Mouse (Mus musculus): Measurements from ENCODE around the gene Rep15. TPM values are rescaled to one million over a fixed set of nuclear protein-coding genes. Genes with fewer than 3 reads are reported as not detected.

The Rep15 gene
- polyA plus RNA-seq, 1 experiment from 2014 or later: 0.35 TPM

- Histone ChIP-seq H3K4me2 (no peak overlapping the region), H3K4me1 (replicated peaks) (no peaks in the 10 kb centered on the region), H3K27ac (replicated peaks) (no peak overlapping the region), H3K36me3 (replicated peaks) (peaks cover 59% of the 10 kb centered on the region), H3K9me3 (replicated peaks) (no peaks in the 10 kb centered on the region), H3K9ac (no peak overlapping the region), H3K4me3 (replicated peaks) (no peak overlapping the region), H3K27me3 (no peaks in the 10 kb centered on the region)
- 73% methylated on average over 7 of the region's 7 CpGs for WGBS (ENCODE audit: insufficient replicate concordance)
- no peak for ATAC-seq (ENCODE audit: insufficient read depth)
Observed at GRCm38 (mm10) chr6:147059326-147059725, 26.9 kb downstream of the Rep15 start.

- H3K4me1 ChIP-seq (replicated peaks): no peaks in the 10 kb centered on the region
- H3K27me3 ChIP-seq: no peaks in the 10 kb centered on the region
- H3K4me2 ChIP-seq: no peak overlapping the region
- no peak overlapping the region for H3K9ac ChIP-seq
- H3K36me3 ChIP-seq (replicated peaks): peaks cover 52% of the 10 kb centered on the region
- no peak for ATAC-seq (ENCODE audit: insufficient read depth)
- H3K27ac ChIP-seq (replicated peaks): no peak overlapping the region
- 76% methylated on average over 9 of the region's 9 CpGs for WGBS (ENCODE audit: insufficient replicate concordance)
- H3K4me3 ChIP-seq (replicated peaks): no peak overlapping the region
- no peaks in the 10 kb centered on the region for H3K9me3 ChIP-seq (replicated peaks)
Observed at GRCm38 (mm10) chr6:147061630-147062029, 29.2 kb downstream of the Rep15 start.

- Histone ChIP-seq H3K4me3 (replicated peaks) (no peak overlapping the region), H3K27me3 (no peaks in the 10 kb centered on the region), H3K9ac (no peak overlapping the region), H3K36me3 (replicated peaks) (peaks cover 52% of the 10 kb centered on the region), H3K4me2 (no peak overlapping the region), H3K9me3 (replicated peaks) (no peaks in the 10 kb centered on the region), H3K4me1 (replicated peaks) (no peaks in the 10 kb centered on the region), H3K27ac (replicated peaks) (no peak overlapping the region)
- 77% methylated on average over 7 of the region's 7 CpGs for WGBS (ENCODE audit: insufficient replicate concordance)
- ATAC-seq (ENCODE audit: insufficient read depth): no peak
Observed at GRCm38 (mm10) chr6:147062034-147062433, 29.6 kb downstream of the Rep15 start.

- Histone ChIP-seq H3K9me3 (replicated peaks) (no peaks in the 10 kb centered on the region), H3K9ac (no peak overlapping the region), H3K27me3 (no peaks in the 10 kb centered on the region), H3K36me3 (replicated peaks) (peaks cover 55% of the 10 kb centered on the region), H3K4me2 (no peak overlapping the region), H3K27ac (replicated peaks) (no peak overlapping the region), H3K4me1 (replicated peaks) (no peaks in the 10 kb centered on the region), H3K4me3 (replicated peaks) (no peak overlapping the region)
- WGBS (ENCODE audit: insufficient replicate concordance): 74% methylated on average over 7 of the region's 7 CpGs
- no peak for ATAC-seq (ENCODE audit: insufficient read depth)
Observed at GRCm38 (mm10) chr6:147062694-147063093, 30.3 kb downstream of the Rep15 start.

- WGBS (ENCODE audit: insufficient replicate concordance): 80% methylated on average over 10 of the region's 10 CpGs
- ATAC-seq (ENCODE audit: insufficient read depth): no peak
- H3K27me3 ChIP-seq: no peaks in the 10 kb centered on the region
Observed at GRCm38 (mm10) chr6:147064226-147064943, 32.0 kb downstream of the Rep15 start.

GRCm38 (mm10) chr6:147064944-147065261 lies 32.5 kb downstream of the Rep15 start:
- WGBS (ENCODE audit: insufficient replicate concordance): 70% methylated on average over 6 of the region's 6 CpGs
- H3K36me3 ChIP-seq (replicated peaks): peaks cover 48% of the 10 kb centered on the region
- no peaks in the 10 kb centered on the region for H3K27me3 ChIP-seq
- no peak overlapping the region for H3K4me2 ChIP-seq
- ATAC-seq (ENCODE audit: insufficient read depth): no peak
- H3K9ac ChIP-seq: no peak overlapping the region
- H3K27ac ChIP-seq (replicated peaks): no peak overlapping the region
- H3K4me3 ChIP-seq (replicated peaks): no peak overlapping the region
- H3K9me3 ChIP-seq (replicated peaks): no peaks in the 10 kb centered on the region
- H3K4me1 ChIP-seq (replicated peaks): no peaks in the 10 kb centered on the region

More at GRCm38 (mm10) chr6:147064226-147064943, 32.0 kb downstream of the Rep15 start:
- Histone ChIP-seq H3K27ac (replicated peaks) (no peak overlapping the region), H3K4me2 (no peak overlapping the region), H3K9me3 (replicated peaks) (no peaks in the 10 kb centered on the region), H3K4me1 (replicated peaks) (no peaks in the 10 kb centered on the region), H3K9ac (no peak overlapping the region), H3K36me3 (replicated peaks) (peaks cover 52% of the 10 kb centered on the region), H3K4me3 (replicated peaks) (no peak overlapping the region)

GRCm38 (mm10) chr6:147075808-147076387 lies 43.5 kb downstream of the Rep15 start:
- no peaks in the 10 kb centered on the region for H3K27me3 ChIP-seq
- no peak overlapping the region for H3K9ac ChIP-seq
- H3K9me3 ChIP-seq (replicated peaks): no peaks in the 10 kb centered on the region
- no peak overlapping the region for H3K4me3 ChIP-seq (replicated peaks)
- H3K27ac ChIP-seq (replicated peaks): no peak overlapping the region
- H3K36me3 ChIP-seq (replicated peaks): peaks cover 13% of the 10 kb centered on the region
- no peaks in the 10 kb centered on the region for H3K4me1 ChIP-seq (replicated peaks)
- ATAC-seq (ENCODE audit: insufficient read depth): no peak
- no peak overlapping the region for H3K4me2 ChIP-seq
- 67% methylated on average over 5 of the region's 5 CpGs for WGBS (ENCODE audit: insufficient replicate concordance)

- Histone ChIP-seq H3K4me1 (replicated peaks) (no peaks in the 10 kb centered on the region), H3K4me3 (replicated peaks) (no peak overlapping the region), H3K9ac (no peak overlapping the region), H3K36me3 (replicated peaks) (peaks cover 5% of the 10 kb centered on the region; the same call in 1 of the 2 replicates), H3K27ac (replicated peaks) (no peak overlapping the region), H3K9me3 (replicated peaks) (no peaks in the 10 kb centered on the region), H3K27me3 (no peaks in the 10 kb centered on the region), H3K4me2 (no peak overlapping the region)
- WGBS (ENCODE audit: insufficient replicate concordance): 79% methylated on average over 8 of the region's 8 CpGs
- ATAC-seq (ENCODE audit: insufficient read depth): no peak
Observed at GRCm38 (mm10) chr6:147076878-147077277, 44.5 kb downstream of the Rep15 start.

GRCm38 (mm10) chr6:147079919-147080318 lies 47.5 kb downstream of the Rep15 start:
- Histone ChIP-seq H3K36me3 (replicated peaks) (no peaks in the 10 kb centered on the region; the same call in 1 of the 2 replicates), H3K4me1 (replicated peaks) (no peaks in the 10 kb centered on the region), H3K4me2 (no peak overlapping the region), H3K9me3 (replicated peaks) (no peaks in the 10 kb centered on the region), H3K9ac (no peak overlapping the region), H3K4me3 (replicated peaks) (no peak overlapping the region), H3K27me3 (no peaks in the 10 kb centered on the region), H3K27ac (replicated peaks) (no peak overlapping the region)
- 76% methylated on average over 10 of the region's 10 CpGs for WGBS (ENCODE audit: insufficient replicate concordance)
- no peak for ATAC-seq (ENCODE audit: insufficient read depth)

Other genes with a start within 250 kb of the Rep15 start
- gene Arntl2, start 236.5 kb upstream of the Rep15 start, polyA plus RNA-seq (2015; fragmentation: Nextera tagmentation; extraction: Ambion mirVana): 0.43 and 0.70 TPM in 2 replicates
- gene Smco2, start 182.5 kb upstream of the Rep15 start, polyA plus RNA-seq (2015; fragmentation: Nextera tagmentation; extraction: Ambion mirVana): not detected in 2 replicates
- gene Ppfibp1, start 144.1 kb upstream of the Rep15 start, polyA plus RNA-seq (2015; fragmentation: Nextera tagmentation; extraction: Ambion mirVana): 9.7 and 10.0 TPM in 2 replicates
- gene 1700034J05Rik, start 78.2 kb upstream of the Rep15 start, polyA plus RNA-seq (2015; fragmentation: Nextera tagmentation; extraction: Ambion mirVana): 0.05 and 0.06 TPM in 2 replicates
- 50.2 and 51.2 TPM in 2 replicates for gene Mrps35, start 10.2 kb downstream of the Rep15 start, polyA plus RNA-seq (2015; fragmentation: Nextera tagmentation; extraction: Ambion mirVana)
- gene Mansc4, start 54.4 kb downstream of the Rep15 start, polyA plus RNA-seq (2015; fragmentation: Nextera tagmentation; extraction: Ambion mirVana): 0.08 TPM in 1 of 2 replicates, not detected in the other
- 1.8 and 1.9 TPM in 2 replicates for gene Klhl42, start 58.8 kb downstream of the Rep15 start, polyA plus RNA-seq (2015; fragmentation: Nextera tagmentation; extraction: Ambion mirVana)
- not detected in 2 replicates for gene Pthlh, start 231.6 kb downstream of the Rep15 start, polyA plus RNA-seq (2015; fragmentation: Nextera tagmentation; extraction: Ambion mirVana)